Mouse (Mus musculus): ENCODE results near the gene Fto.
A peak's percentile ranks its signal among the peaks of the same experiment; 100 is the strongest.

Gene Fto

DNA sequence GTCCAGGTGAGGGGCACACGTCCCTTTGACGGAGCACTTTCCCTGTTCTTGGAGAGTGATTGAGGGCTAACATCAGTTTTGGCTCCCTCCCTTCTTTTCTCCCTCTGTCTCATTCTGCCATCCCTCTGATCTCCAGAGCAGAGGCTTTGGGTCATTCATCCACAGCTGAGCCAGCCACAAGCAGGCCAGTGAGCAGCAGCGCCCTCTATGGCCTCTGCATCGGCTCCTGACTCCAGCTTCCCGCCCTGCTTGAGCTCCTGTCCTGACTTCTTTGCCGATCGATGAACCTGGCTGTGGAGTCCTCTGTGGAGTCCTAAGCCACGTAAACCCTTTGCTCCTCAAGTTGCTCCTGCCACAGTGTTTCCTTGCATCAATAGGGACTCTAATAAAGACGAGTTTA, 10.9 kb downstream of the Fto start:
- DNase-seq (ENCODE audit: low spot score in 2 of 2): no peak

DNA sequence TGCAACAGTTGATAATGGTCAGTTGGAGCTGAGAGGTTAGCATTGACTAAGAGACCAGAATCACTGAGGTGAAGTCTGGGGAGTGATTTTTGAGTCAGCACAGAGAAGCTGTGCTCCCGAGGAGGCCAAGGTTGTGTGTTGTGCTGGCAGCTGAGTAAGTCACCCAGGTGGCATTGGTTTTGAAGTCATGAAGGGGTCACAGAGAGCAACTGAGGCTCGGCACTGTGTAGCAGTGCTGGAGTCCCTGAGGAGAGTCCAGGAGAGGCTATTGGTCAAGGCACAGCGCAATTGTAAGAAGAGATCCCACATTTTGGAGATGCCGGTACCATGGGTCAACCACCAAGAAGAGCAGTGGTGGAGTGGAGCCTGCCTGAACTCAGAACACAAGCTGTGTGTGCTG, 11.6 kb downstream of the Fto start:
- DNase-seq (ENCODE audit: low spot score in 2 of 2): no peak

DNA sequence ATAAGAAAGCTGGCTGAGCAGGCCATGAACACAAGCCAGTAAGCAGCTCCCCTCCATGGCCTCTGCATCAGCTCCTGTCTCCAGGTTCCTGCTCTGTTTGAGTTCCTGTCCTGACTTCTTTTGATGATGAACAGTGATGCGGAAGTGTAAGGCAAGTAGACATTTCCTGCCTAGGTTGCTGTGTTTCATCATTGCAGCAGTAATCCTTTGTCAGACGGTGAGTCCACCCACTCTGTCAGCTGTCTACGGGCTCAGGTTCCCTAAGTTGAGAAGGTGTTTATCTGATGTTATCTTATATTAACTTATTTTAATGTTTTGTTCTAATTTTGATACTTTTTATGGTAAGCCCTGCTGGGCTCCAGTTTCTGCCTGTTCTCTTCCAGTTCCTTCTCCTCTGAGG, 12.7 kb downstream of the Fto start:
- no peak for DNase-seq (ENCODE audit: low spot score in 2 of 2)

DNA sequence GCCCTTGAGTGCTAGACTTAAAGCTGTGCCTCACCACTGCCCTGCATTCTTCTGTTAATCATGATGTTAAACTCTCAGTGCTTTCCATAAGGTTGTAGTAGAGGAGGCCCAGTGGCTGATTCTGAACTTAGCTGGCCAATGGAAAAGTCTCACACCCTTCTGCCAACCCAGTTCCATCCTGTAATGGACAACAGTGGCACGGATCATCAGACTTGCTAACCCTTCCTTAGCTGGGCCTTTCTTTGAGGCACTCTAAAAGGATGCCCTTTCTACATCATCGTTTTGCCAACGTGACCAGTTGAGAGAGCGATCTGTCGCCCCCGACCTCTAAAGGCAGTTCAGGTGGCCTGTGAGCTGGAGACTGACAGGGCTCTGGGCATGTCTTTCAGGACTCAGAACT, 13.6 kb downstream of the Fto start:
- DNase-seq (ENCODE audit: low spot score in 2 of 2): peak in 1 of 2 experiments; percentile 9

DNA sequence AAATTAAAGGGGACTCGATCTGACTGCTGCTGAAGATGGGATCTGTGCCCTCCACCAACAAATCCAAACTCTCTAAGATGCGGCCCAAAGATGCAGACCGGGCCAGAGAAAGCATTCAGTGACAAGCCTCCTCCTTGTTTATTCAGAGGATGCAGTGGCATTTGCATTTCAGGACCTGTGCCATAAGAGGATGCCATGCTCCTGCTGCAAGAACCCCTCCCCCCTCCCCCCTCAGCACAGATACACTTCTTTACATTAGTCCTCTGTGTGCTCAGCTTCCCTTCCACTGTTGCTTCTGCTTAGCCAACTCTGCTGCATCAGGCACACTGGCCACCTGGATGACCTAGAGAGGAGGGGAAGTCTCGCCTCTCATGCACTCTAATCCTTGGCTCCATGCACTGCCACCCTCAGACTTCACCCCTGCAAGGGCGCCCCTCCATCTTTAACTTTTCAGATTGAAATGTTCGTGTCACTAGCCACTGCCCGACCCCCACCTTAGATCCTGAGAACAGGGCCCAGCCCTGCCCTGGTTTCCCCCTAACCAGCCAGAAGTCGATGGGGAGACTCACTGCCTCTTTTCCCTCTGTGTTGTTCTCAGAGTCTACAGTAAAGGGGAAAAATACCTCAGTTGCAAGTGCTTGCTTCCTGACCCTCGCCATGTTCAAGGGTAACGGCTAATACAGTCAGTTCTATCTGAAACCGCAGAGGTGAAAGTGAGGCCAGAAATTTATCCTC, 14.3 kb downstream of the Fto start:
- DNase-seq (ENCODE audit: low spot score in 2 of 2): peak in 1 of 2 experiments; percentile 51

DNA sequence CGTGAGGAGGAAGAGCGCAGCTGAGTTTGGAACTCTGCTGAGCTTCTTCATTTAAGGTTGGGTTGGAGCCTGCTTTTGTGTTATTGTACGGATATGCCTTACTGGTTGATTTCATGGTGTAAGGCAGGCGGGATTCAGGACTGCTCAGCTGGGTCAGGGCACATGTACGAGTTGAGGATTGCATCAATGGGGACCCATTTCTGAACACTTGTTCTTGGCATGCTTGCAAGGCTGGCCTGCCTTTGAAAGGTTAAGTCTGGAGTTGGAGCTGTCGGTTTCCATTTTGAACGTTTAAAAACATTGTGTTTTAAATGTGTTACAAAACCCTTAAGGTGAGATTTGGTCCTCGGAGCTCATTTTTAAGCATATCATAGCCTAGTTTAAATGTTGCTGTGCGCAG, 15.7 kb downstream of the Fto start:
- DNase-seq (ENCODE audit: low spot score in 2 of 2): peak in 1 of 2 experiments; percentile 38

DNA sequence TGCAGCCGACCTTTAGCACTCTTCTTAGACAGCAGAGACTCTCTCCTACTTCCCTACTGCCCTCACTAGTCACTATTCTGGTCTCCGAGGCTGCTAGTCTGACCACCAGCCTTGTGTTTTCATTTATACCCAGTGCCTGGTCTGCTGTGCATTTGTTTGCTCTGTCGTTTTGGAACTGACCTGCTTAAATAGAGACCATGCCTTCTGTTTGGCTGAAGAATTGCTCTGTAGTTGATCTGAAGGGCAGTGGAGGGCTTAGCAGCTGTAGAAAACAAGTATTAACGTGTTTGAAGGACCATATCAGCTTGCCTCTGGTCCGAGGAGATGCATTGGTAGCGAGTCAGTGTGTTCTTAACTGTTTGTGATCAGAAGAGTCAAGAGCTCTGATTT, 16.1 kb downstream of the Fto start:
- peak in 1 of 2 experiments; percentile 16 for DNase-seq (ENCODE audit: low spot score in 2 of 2)

DNA sequence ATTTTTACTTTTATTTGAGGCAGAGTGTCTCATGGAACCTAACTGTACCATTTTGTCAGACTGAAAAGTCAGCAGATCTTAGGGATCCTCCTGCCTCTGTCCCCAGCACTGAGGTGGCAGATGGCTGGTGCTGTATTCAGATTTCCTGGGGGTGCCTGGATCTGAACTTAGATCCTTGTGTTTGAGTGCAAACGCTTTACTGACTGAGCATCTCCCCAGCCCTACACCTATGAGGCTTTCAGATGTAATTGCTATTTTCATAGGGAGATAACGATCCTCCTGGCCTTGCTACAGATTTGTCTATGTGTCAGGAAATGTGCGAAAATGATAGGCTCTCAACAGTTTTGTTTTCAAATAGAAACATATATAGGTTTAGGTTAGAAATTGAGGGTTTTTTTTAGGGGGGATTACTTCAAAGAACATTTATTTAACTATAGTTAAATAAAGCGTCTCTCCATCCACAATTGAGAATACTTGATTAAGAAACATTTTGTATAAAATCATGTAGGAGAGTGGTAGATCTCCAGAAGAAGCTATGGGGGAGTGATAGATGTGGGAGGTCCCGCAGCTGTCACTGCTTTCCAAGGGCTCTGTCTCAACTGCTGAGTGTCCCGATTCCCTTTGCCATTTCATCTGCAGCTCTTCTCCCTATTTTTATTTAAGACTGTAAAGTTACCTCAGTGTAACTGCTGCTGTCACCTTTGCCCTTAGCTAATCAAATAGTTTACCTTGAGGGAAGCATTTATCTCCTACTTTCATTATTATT, 25.2 kb downstream of the Fto start:
- no peak for DNase-seq (ENCODE audit: low spot score in 2 of 2)

DNA sequence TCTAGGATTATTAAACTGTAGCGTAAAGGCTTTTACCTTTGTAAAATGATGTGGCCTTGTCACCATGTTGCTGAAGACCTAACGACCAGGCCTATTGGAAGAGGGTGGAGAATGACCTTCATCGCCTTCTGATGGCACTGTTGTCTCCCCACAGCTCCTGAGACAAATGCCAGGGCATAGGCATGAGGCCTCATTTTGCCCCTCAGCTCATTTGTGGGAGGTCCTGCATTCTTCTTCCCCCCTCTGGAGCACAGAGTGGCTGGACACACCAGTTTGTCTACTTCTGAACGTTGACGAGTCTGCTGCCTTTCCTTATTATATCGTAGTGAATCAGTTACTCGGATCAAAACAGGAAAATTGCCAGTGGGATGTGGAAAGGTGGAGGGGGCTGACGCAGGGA, 26.3 kb downstream of the Fto start:
- DNase-seq (ENCODE audit: low spot score in 2 of 2): no peak

DNA sequence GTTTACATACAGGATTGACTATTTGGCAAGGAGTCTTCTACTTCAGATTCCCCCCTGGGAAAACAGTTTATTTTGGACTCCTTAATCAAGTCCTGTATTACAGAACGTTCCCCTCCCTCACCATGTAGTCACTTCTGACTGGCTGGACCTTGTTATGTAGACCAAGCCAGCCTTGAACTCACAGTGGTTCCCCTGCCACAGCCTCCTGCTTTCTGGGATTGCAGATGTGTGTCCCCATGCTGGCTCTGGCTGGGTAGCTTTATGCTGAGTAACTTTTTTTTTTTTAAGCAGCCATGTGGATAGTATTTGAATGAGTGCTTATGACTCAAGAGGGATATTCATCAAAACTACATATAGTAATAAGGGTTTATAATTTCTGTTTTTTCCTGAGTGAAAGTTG, 27.4 kb downstream of the Fto start:
- DNase-seq (ENCODE audit: low spot score in 2 of 2): no peak

DNA sequence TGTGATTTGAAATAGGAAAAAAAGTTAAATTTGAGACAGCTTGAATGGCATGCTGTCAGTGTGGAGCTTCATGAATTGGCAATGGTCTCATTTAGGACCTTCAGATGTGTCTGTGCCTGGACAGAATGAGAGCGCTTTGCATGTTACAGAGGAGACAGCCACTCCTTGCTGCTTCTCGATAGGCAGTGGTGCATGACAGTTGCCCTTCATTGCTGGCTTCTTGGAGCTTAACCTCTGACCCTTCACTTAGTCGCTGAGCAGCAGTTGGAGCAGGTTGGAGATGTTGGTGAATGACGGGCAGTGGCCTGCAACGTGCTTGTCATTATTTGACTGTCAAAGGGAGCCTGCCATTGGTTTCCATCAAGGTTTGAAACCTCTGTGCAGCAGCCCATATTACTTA, 28.9 kb downstream of the Fto start:
- DNase-seq (ENCODE audit: low spot score in 2 of 2): no peak

DNA sequence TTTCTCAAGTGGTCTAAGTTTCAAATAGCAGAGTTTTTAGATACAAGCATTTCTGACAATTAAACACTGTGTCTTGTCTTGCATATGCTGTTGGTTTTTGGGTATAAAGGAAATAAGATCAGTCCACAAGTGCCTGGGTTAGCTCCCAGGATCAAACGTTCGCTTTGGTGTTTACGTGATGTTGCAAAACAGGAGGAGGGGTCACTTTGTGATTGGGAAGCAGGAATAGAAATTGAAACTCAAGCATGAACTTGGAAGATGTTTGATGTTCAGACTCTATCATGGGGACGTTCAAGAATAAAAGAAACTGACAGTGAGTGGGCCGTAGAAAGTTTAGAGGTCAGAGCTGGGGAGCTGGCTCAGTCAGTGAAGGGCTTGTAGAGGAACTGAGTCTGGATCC, 29.5 kb downstream of the Fto start:
- no peak for DNase-seq (ENCODE audit: low spot score in 2 of 2)

DNA sequence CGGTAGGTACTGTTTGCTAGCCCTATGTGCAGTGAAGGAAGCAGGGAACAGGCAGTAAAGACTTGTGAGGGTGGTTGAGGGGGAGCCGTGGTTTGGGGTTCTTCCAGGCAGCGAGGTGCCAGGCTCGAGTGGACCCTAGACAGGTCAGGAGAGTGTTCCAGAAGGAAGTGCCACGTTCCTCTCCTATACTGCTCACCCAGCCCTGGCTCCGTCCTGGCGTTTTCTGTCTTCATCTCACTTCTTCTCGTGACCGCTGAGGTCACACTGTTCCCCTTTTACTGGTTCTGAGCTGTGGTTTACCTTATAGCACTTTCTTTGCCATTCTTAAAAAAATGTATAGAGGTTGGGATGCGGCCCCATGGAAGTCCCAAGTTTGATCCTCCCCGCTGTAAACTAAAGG, 31.3 kb downstream of the Fto start:
- peak in 1 of 2 experiments; percentile 34 for DNase-seq (ENCODE audit: low spot score in 2 of 2)

DNA sequence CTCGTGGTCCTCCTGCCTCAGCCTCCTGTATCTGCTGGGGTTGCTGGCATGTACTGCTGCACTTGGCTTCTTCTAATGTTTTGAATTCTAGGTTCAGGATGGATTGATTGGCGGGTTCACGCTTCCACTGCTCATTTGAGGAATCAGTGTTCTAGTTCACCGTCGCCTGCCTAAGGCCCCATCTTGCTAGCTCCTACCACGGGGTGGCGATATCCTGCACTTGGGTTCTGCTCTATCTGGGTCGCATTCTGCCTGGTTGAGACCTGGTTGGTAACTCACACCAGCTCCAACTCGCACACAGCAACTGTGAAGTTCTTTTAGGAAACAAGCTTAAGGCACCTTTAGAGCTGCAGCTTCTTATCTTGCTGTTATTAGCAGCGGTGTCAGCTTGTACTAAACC, 33.8 kb downstream of the Fto start:
- peak in 1 of 2 experiments; percentile 47 for DNase-seq (ENCODE audit: low spot score in 2 of 2)

DNA sequence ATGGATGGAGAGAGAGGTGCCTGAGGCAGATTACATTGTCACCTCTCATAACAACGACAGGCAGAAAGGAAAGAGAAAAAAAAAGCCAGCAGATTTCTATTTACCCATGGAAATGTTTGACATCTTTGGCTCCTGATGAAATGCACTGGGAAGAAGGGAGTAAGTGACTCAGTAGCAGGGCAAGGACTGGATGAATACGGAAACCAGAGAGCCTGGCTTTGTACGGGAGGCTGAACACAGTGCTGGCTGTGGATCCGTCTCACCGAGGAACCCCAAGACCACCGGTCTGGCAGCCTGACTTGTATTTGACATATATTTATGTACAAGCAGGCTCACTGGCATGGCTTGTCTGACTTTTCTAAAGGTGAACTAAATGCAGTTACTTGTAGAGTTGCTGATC, 34.3 kb downstream of the Fto start:
- DNase-seq (ENCODE audit: low spot score in 2 of 2): peak in 1 of 2 experiments; percentile 51

DNA sequence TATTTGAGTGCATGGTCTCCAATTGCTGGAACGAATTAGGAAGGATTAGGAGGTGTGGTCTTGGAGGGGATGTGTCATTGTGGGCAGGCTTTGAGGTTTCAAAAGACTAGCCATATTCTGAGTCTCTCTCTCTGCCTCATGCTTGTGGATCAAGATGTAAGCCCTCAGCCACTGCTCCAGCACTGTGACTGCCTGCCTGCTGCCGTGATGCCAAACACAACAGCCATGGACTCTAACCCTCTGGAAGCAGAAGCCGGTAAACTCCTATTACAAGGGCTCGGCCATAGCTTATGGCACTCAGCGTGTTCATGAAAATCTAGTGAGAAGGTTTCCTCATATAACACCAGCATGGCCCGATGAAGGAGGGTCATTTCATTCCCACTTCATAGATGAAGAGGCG, 36.5 kb downstream of the Fto start:
- DNase-seq (ENCODE audit: low spot score in 2 of 2): peak in 1 of 2 experiments; percentile 30

DNA sequence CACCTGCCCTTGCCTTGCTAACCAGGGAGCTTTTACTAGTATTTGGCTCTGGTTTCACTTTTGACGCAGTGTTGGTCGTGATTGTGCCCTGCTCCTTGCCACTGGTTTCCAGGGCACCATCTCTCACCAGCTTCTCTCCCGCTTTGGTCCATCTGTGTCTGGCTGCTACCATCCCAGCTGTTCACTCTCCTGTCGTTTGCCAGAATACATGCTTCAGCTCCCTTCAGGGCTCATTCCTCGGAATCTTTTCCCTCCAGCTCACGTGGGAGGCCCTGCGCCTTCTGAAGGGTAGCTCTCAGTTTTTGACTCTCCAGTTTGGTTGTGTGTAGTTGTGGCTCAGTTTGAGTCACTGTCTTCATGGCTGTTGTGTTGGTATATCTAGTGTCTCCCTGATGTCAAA, 37.3 kb downstream of the Fto start:
- peak in 1 of 2 experiments; percentile 39 for DNase-seq (ENCODE audit: low spot score in 2 of 2)

DNA sequence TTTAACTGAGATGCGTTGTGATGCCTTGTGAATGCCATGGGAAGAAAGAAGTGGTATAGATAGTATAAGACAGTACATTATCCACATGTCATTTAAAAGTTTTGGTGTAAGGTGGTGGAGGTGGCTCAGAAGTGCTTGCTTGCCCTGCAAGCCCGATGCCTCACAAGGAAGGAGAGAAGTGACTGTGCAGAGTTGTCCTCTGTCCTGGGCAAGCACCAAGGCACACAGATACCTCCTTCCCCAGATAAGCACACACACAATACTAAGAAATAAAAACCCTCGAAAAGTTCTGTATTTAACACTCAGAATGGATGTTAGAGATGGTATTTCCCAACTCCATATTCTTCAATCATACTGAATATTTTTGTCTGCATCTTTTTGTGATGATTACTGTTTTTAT, 39.3 kb downstream of the Fto start:
- peak in 1 of 2 experiments; percentile 48 for DNase-seq (ENCODE audit: low spot score in 2 of 2)

DNA sequence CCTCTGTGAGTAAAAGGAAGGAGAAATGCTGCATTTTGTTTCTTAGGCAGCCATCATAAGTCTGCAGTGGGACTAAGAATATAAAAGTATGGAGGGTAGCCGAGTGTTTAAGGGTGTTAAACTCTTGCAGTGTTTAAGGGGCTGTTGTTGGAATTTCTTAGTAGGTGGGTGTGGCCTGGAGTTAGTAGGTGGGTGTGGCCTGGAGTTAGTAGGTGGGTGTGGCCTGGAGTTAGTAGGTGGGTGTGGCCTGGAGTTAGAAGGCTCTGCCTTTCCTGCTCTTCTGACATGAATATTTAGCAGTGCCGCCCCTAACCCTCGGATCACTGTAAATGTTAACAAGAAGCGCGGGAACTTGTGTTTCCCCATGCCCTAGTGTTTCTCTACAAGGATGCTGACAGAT, 39.7 kb downstream of the Fto start:
- DNase-seq (ENCODE audit: low spot score in 2 of 2): peak in 1 of 2 experiments; percentile 29

DNA sequence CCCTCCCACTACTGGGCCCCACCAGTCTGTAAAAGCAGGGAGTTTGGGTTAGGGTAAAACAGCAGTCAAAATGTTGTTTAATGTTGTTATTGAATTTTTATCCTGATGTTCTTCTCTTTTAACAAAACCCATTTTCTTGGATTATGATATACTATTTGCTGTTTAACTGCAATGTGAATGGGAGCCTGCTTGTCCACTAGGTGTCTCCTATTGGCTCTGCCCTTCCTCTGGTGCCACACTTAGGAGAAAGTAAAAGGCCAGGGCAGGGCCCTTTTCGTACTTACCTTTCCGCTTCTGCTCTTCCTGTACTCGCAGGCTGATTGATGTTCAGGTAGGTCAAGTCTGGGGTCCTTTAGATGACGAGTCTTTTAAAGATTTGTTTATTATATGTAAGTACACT, 40.6 kb downstream of the Fto start:
- DNase-seq (ENCODE audit: low spot score in 2 of 2): peak in 1 of 2 experiments; percentile 39

DNA sequence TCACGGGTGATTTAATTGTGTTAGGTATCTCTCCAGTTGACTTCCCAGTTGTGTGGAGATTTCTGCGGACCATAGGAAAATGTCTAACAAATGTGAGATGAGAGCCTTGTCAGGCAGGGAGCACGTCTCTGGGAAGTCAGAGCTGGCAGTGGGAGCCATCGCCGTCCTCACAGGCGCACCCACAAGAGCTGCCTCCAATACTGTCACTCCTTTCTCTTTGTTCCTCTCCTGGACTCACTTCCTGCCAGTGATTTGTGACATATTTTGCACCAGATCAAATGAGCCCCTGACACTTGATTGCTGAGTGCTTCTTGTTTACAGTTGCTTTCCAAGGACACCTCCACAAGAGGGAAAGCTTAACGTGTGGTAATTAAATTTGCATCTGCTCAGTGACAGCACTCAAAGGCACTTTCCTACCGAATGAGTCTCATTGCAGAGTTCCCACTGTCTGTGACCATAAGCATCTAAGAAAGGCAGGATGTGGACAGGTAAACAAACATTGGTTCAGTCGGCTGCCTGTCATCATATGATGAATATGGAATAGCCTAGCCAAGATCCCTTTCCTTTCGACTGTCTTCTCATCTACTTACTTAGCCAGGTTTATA, 42.1 kb downstream of the Fto start:
- DNase-seq (ENCODE audit: low spot score in 2 of 2): peak in 1 of 2 experiments; percentile 39

DNA sequence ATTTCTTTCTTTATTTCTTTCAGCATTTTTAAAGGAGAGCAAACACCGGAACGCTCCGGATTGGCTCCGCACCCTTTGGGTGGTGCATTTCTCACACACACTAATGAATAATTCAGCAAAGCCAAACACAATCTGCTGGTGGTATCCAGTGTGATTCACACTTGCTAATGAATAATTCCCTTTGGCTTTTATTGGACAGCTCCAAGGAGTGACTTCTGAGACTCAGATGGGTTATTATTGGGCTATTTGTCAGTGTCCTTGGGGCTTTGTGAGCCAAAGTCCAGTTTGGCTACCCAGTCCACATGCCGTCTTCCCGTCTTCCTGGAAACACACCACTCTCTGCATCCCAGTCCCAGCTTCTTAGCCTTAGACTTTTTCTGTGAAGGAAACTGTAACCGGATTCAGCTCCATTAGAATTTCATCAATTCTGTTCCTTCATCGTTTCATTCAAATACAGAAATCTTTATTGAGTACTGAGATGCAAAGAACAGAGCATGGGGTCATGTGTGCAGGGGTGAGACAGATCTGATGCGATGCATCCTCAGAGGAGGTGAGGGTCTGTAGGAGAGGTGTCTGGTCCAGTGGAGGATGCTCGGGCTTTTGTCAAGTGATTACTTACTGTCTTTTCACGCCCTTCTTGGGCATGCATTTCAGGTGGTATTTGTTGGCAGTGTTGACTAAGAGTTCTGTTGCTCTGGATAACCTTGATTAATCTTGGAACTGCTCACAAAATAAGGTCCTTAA, 42.8 kb downstream of the Fto start:
- DNase-seq (ENCODE audit: low spot score in 2 of 2): peak in 1 of 2 experiments; percentile 45

Data from urinary bladder, postnatal 4 days (tissue).